Mouse (Mus musculus): ENCODE results near the gene Pitpnm2. TPM values are rescaled to one million over a fixed set of nuclear protein-coding genes. Genes with fewer than 3 reads are reported as not detected.

Gene Pitpnm2
- polyA plus RNA-seq, 1 experiment from 2014 or later, result 10.2 TPM

DNA sequence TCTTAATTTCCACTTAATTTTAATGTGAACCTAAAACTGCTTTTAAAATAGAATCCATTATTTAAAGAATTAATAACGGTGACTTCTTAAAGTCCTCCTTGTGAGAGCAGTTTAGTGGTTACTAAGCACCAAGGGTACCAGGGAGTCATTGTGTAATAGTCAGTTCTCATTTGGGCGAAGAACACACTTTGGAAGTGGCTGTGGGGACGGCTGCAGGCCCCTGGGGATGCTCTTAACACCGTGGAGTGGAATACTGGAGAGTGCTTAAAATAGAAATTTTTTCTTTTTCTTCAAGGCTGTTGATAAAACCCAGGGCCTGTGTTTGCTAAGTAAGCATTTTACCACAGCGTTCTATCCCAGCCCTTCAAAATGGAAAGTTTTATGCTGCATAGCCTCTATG lies 93.6 kb downstream of the Pitpnm2 start:
- Histone ChIP-seq H3K27me3 (ENCODE audit: control insufficient read depth, insufficient read depth, low read length) (no peaks in the 10 kb centered on the region), H3K36me3 (ENCODE audit: control insufficient read depth, insufficient read depth, low read length) (peaks cover 20% of the 10 kb centered on the region), H3K9me3 (ENCODE audit: control insufficient read depth, low read length) (no peaks in the 10 kb centered on the region), H3K27ac (replicated peaks in 1 of 2; ENCODE audit: control insufficient read depth in 1 of 2, insufficient read depth in 1 of 2, low read depth in 2 of 2, low read length in 2 of 2) (no peak overlapping the region), H3K9ac (ENCODE audit: low read length) (no peak overlapping the region), H3K4me2 (ENCODE audit: low read length) (no peak overlapping the region), H3K4me3 (ENCODE audit: control insufficient read depth in 1 of 2, insufficient read depth in 1 of 2, low read depth in 1 of 2, low read length in 2 of 2) (no peak overlapping the region), H3K4me1 (ENCODE audit: control insufficient read depth in 2 of 2, insufficient read depth in 2 of 2, low read length in 2 of 2) (peaks cover 24 to 30% of the 10 kb centered on the region in 2 experiments)
- WGBS, result 31% methylated on average over 5 of the region's 5 CpGs
- no peak for ATAC-seq (ENCODE audit: insufficient number of reproducible peaks, insufficient read depth, low FRiP score, low read depth)

DNA sequence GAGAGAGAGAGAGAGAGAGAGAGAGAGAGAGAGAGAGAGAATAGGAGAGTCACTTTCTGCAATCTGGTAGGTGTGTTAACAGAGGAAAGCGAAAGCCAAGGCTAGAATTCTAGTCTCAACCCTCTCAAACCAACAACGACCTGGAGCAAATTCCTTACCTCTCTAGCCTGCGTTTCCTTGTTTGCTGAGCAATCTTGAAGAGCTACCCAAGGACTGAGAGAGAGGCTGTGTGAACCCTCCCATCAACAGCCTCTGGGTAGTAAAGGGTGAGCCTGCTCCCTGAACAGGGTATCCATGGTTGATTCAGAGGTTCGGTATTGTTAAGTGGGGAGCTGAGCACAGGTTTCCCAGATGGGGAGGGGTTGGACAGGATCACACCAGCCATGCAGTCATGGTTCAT lies 96.8 kb downstream of the Pitpnm2 start:
- H3K4me2 ChIP-seq (ENCODE audit: low read length), result no peak overlapping the region
- ATAC-seq (ENCODE audit: insufficient number of reproducible peaks, insufficient read depth, low FRiP score, low read depth), result no peak

DNA sequence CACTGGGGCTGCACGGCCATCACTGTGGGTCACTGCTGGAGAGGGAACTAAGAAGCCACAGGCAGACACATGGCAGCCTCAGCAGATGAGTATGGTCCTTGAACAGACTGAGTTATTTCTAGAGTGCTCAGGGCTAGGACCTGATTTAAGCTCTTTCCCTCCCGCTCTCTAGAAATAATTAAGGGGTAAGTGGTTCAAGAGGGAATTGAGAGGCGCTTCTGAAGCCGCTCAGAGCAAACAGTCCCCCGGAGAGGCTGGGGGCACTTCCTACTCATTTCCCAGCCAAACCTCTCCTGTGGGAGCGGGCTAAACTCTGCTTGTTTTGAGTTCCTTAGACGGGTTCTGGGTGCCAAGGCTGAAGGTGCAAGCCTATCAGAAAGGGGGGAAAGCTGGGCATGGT lies 98.7 kb downstream of the Pitpnm2 start:
- ATAC-seq (ENCODE audit: insufficient number of reproducible peaks, insufficient read depth, low FRiP score, low read depth), result no peak
- H3K4me3 ChIP-seq (ENCODE audit: control insufficient read depth in 1 of 2, insufficient read depth in 1 of 2, low read depth in 1 of 2, low read length in 2 of 2), result no peak overlapping the region
- no peaks in the 10 kb centered on the region for H3K9me3 ChIP-seq (ENCODE audit: control insufficient read depth, low read length)
- no peak overlapping the region for H3K4me2 ChIP-seq (ENCODE audit: low read length)
- WGBS, result 67% methylated on average over 7 of the region's 7 CpGs
- H3K9ac ChIP-seq (ENCODE audit: low read length), result no peak overlapping the region
- H3K27ac ChIP-seq (replicated peaks in 1 of 2; ENCODE audit: control insufficient read depth in 1 of 2, insufficient read depth in 1 of 2, low read depth in 2 of 2, low read length in 2 of 2), result no peak overlapping the region
- H3K4me1 ChIP-seq (ENCODE audit: control insufficient read depth in 2 of 2, insufficient read depth in 2 of 2, low read length in 2 of 2), result peaks cover under 1 to 5% of the 10 kb centered on the region in 2 experiments; a peak in 3 of 4 replicates
- H3K27me3 ChIP-seq (ENCODE audit: control insufficient read depth, insufficient read depth, low read length), result no peaks in the 10 kb centered on the region
- H3K36me3 ChIP-seq (ENCODE audit: control insufficient read depth, insufficient read depth, low read length), result peaks cover 32% of the 10 kb centered on the region

More for the DNA sequence above, 96.8 kb downstream of the Pitpnm2 start:
- Histone ChIP-seq H3K27me3 (ENCODE audit: control insufficient read depth, insufficient read depth, low read length) (no peaks in the 10 kb centered on the region), H3K4me1 (ENCODE audit: control insufficient read depth in 2 of 2, insufficient read depth in 2 of 2, low read length in 2 of 2) (peaks cover 0 to 4% of the 10 kb centered on the region in 2 experiments; a peak in 2 of 4 replicates), H3K9me3 (ENCODE audit: control insufficient read depth, low read length) (no peaks in the 10 kb centered on the region), H3K4me3 (ENCODE audit: control insufficient read depth in 1 of 2, insufficient read depth in 1 of 2, low read depth in 1 of 2, low read length in 2 of 2) (no peak overlapping the region), H3K27ac (replicated peaks in 1 of 2; ENCODE audit: control insufficient read depth in 1 of 2, insufficient read depth in 1 of 2, low read depth in 2 of 2, low read length in 2 of 2) (no peak overlapping the region), H3K36me3 (ENCODE audit: control insufficient read depth, insufficient read depth, low read length) (peaks cover 28% of the 10 kb centered on the region), H3K9ac (ENCODE audit: low read length) (no peak overlapping the region)
- 81% methylated on average over 4 of the region's 4 CpGs for WGBS

DNA sequence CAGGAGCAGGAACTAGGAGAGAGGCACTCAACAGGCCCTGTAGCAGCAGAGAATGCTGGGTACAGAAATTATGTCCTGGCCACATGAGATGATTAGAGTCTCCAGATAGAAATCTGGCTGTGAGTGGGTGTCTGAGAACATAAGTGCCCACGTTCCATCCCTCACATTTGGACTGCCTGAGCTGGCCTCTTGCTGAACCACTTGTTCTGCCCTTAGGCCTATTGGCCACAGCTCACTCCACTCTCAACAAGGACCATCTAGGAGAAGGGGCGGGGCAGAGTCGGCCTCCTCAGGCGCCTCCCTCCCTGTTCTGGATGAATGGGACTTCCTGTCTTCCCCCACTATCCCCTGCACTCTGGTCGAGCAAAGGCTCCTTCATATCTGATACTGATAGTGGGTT lies 100.5 kb downstream of the Pitpnm2 start:
- Histone ChIP-seq H3K4me2 (ENCODE audit: low read length) (no peak overlapping the region), H3K36me3 (ENCODE audit: control insufficient read depth, insufficient read depth, low read length) (peaks cover 34% of the 10 kb centered on the region), H3K9ac (ENCODE audit: low read length) (no peak overlapping the region), H3K4me3 (ENCODE audit: control insufficient read depth in 1 of 2, insufficient read depth in 1 of 2, low read depth in 1 of 2, low read length in 2 of 2) (no peak overlapping the region), H3K27ac (replicated peaks in 1 of 2; ENCODE audit: control insufficient read depth in 1 of 2, insufficient read depth in 1 of 2, low read depth in 2 of 2, low read length in 2 of 2) (no peak overlapping the region), H3K27me3 (ENCODE audit: control insufficient read depth, insufficient read depth, low read length) (no peaks in the 10 kb centered on the region), H3K4me1 (ENCODE audit: control insufficient read depth in 2 of 2, insufficient read depth in 2 of 2, low read length in 2 of 2) (peaks cover 5 to 12% of the 10 kb centered on the region in 2 experiments; a peak in 3 of 4 replicates), H3K9me3 (ENCODE audit: control insufficient read depth, low read length) (no peaks in the 10 kb centered on the region)
- 47% methylated on average over 5 of the region's 5 CpGs for whole genome bisulfite sequencing
- no peak for ATAC-seq (ENCODE audit: insufficient number of reproducible peaks, insufficient read depth, low FRiP score, low read depth)

DNA sequence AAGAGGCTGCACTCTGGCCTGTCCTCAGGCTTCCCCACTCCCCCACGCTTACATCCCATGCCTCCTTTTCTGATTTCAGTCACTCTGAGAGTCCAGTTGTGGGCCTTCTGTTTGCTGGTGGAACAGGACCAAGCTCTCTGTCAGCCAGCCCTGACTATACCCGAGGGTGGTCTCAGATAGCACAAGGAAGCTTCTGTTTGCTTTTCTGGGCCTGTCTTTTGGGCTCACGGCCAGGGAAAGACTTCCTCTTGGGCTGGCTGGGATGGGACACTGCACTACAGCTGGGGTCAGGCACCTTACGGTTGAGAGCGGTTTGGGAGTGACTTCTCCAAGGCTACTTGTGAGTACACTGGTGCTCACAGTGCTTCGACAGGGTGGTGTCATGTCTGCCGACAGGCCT lies 111.5 kb downstream of the Pitpnm2 start:
- H3K4me1 ChIP-seq (ENCODE audit: control insufficient read depth in 2 of 2, insufficient read depth in 2 of 2, low read length in 2 of 2), result no peaks in the 10 kb centered on the region
- no peak overlapping the region for H3K4me2 ChIP-seq (ENCODE audit: low read length)
- no peak overlapping the region for H3K27ac ChIP-seq (replicated peaks in 1 of 2; ENCODE audit: control insufficient read depth in 1 of 2, insufficient read depth in 1 of 2, low read depth in 2 of 2, low read length in 2 of 2)
- no peaks in the 10 kb centered on the region for H3K9me3 ChIP-seq (ENCODE audit: control insufficient read depth, low read length)
- 58% methylated on average over 7 of the region's 7 CpGs for WGBS
- no peaks in the 10 kb centered on the region for H3K27me3 ChIP-seq (ENCODE audit: control insufficient read depth, insufficient read depth, low read length)
- H3K9ac ChIP-seq (ENCODE audit: low read length), result no peak overlapping the region
- no peak overlapping the region for H3K4me3 ChIP-seq (ENCODE audit: control insufficient read depth in 1 of 2, insufficient read depth in 1 of 2, low read depth in 1 of 2, low read length in 2 of 2)
- no peak for ATAC-seq (ENCODE audit: insufficient number of reproducible peaks, insufficient read depth, low FRiP score, low read depth)
- H3K36me3 ChIP-seq (ENCODE audit: control insufficient read depth, insufficient read depth, low read length), result peaks cover 85% of the 10 kb centered on the region

DNA sequence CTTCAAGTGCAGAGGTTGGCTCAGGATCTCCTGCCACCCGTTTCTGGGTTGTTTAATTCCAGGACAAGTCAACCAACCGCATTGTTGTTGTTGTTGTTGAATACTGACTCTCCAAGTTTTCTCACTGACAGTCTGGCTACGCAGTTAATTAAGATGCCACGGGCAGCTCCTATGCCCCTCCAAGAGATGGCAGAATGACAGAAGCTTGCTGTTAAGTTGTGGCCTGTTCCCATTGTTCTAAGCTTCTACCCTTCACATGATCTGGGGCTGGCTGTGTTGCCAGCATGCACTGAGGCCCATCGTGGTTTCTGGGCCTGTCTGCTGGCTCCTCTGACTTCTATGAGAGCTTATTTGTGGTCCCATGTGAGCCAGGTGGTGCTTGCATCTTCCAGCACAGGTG lies 115.3 kb downstream of the Pitpnm2 start:
- H3K4me2 ChIP-seq (ENCODE audit: low read length), result no peak overlapping the region
- no peaks in the 10 kb centered on the region for H3K27me3 ChIP-seq (ENCODE audit: control insufficient read depth, insufficient read depth, low read length)
- no peak overlapping the region for H3K4me3 ChIP-seq (ENCODE audit: control insufficient read depth in 1 of 2, insufficient read depth in 1 of 2, low read depth in 1 of 2, low read length in 2 of 2)
- 88% methylated on average over 5 of the region's 5 CpGs for WGBS
- H3K27ac ChIP-seq (replicated peaks in 1 of 2; ENCODE audit: control insufficient read depth in 1 of 2, insufficient read depth in 1 of 2, low read depth in 2 of 2, low read length in 2 of 2), result no peak overlapping the region
- H3K4me1 ChIP-seq (ENCODE audit: control insufficient read depth in 2 of 2, insufficient read depth in 2 of 2, low read length in 2 of 2), result no peaks in the 10 kb centered on the region
- no peak overlapping the region for H3K9ac ChIP-seq (ENCODE audit: low read length)
- H3K9me3 ChIP-seq (ENCODE audit: control insufficient read depth, low read length), result no peaks in the 10 kb centered on the region
- ATAC-seq (ENCODE audit: insufficient number of reproducible peaks, insufficient read depth, low FRiP score, low read depth), result no peak
- peaks cover 94% of the 10 kb centered on the region for H3K36me3 ChIP-seq (ENCODE audit: control insufficient read depth, insufficient read depth, low read length)

DNA sequence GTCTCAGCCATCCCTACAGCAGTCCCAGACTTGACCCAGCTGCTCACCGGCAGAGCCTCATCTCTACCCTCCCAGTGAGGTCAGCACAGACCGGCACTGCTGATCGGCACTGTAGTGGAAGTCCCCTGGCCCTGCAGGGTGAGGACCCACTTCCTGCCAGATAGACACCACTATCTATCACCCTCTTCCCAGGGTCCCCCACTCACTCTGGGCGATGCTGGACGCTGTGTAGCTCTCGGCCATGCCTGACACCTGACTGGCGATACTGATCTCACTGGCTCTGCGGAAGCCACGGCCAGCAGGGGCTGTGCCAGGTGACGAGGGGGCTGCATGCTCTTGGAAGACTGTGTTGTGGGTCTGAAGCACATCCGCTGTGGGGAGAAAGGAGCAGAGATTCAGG lies 124.5 kb downstream of the Pitpnm2 start:
- H3K27ac ChIP-seq (replicated peaks in 1 of 2; ENCODE audit: control insufficient read depth in 1 of 2, insufficient read depth in 1 of 2, low read depth in 2 of 2, low read length in 2 of 2), result no peak overlapping the region
- H3K36me3 ChIP-seq (ENCODE audit: control insufficient read depth, insufficient read depth, low read length), result peaks cover 98% of the 10 kb centered on the region
- no peaks in the 10 kb centered on the region for H3K4me1 ChIP-seq (ENCODE audit: control insufficient read depth in 2 of 2, insufficient read depth in 2 of 2, low read length in 2 of 2)
- no peaks in the 10 kb centered on the region for H3K9me3 ChIP-seq (ENCODE audit: control insufficient read depth, low read length)
- no peak for ATAC-seq (ENCODE audit: insufficient number of reproducible peaks, insufficient read depth, low FRiP score, low read depth)
- 81% methylated on average over 11 of the region's 11 CpGs for WGBS
- H3K4me2 ChIP-seq (ENCODE audit: low read length), result no peak overlapping the region
- H3K9ac ChIP-seq (ENCODE audit: low read length), result no peak overlapping the region
- no peaks in the 10 kb centered on the region for H3K27me3 ChIP-seq (ENCODE audit: control insufficient read depth, insufficient read depth, low read length)
- H3K4me3 ChIP-seq (ENCODE audit: control insufficient read depth in 1 of 2, insufficient read depth in 1 of 2, low read depth in 1 of 2, low read length in 2 of 2), result no peak overlapping the region

DNA sequence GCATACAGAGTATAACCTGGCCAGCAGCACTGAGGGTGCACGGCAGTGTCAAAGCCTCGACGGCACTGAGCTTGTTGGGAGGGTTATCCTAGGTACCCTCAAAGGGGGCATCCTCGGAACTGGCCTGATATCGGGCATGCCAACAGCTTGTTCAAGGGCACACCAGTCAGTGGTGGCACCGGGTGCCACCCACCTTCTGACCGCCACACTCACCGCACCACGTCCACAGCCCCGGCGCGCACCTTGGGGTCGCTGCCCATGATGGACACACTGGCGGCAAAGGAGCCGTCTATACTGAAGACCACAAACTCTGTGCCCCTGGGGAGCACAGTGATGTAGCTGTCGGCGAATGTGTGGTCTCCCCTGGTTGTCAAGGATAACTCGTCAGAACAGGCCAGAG lies 127.2 kb downstream of the Pitpnm2 start:
- Histone ChIP-seq H3K9ac (ENCODE audit: low read length) (no peak overlapping the region), H3K4me3 (ENCODE audit: control insufficient read depth in 1 of 2, insufficient read depth in 1 of 2, low read depth in 1 of 2, low read length in 2 of 2) (no peak overlapping the region), H3K27me3 (ENCODE audit: control insufficient read depth, insufficient read depth, low read length) (no peaks in the 10 kb centered on the region), H3K4me1 (ENCODE audit: control insufficient read depth in 2 of 2, insufficient read depth in 2 of 2, low read length in 2 of 2) (no peaks in the 10 kb centered on the region), H3K9me3 (ENCODE audit: control insufficient read depth, low read length) (no peaks in the 10 kb centered on the region), H3K36me3 (ENCODE audit: control insufficient read depth, insufficient read depth, low read length) (peaks cover 98% of the 10 kb centered on the region), H3K4me2 (ENCODE audit: low read length) (no peak overlapping the region), H3K27ac (replicated peaks in 1 of 2; ENCODE audit: control insufficient read depth in 1 of 2, insufficient read depth in 1 of 2, low read depth in 2 of 2, low read length in 2 of 2) (no peak overlapping the region)
- ATAC-seq (ENCODE audit: insufficient number of reproducible peaks, insufficient read depth, low FRiP score, low read depth), result no peak
- WGBS, result 92% methylated on average over 18 of the region's 18 CpGs
